Mouse (Mus musculus) erythroblast, embryonic 14.5 days (primary cell): Measurements from ENCODE around the gene C1qtnf9.

Experiments used
- GATA1 ChIP-seq: IDR thresholded peaks from 2 replicates; pipeline ENCODE4 v1.6.1; 2012; ENCODE audit warnings: low read length, inconsistent platforms, mixed read lengths
- TAL1 ChIP-seq: IDR thresholded peaks from 3 replicates; pipeline ENCODE4 v1.6.1; 2012; ENCODE audit warnings: low read length, inconsistent platforms, mixed read lengths

GRCm38 (mm10) chr14:60799762-60800728 lies 32.1 kb downstream of the C1qtnf9 start:
- TF ChIP-seq GATA1 (no peak), TAL1 (no peak)
